Mouse (Mus musculus) CH12.LX (cell line): ENCODE data around the gene Drc1. TPM values are rescaled to one million over a fixed set of nuclear protein-coding genes. Genes with fewer than 3 reads are reported as not detected.

Experiments
- DNase-seq: peaks from one replicate; pipeline ENCODE4 v3.0.0-alpha.2; 2013; ENCODE audit errors: extremely low read depth
- H3K27ac ChIP-seq: 2 replicates; pipeline ENCODE4 v1.5.1; 2012; ENCODE audit warnings: low read depth, mild to moderate bottlenecking, control low read depth, moderate library complexity; ENCODE audit not compliant: insufficient read depth
- H3K27me3 ChIP-seq: replicated peaks from 2 replicates; pipeline ENCODE3; 2012; ENCODE audit warnings: inconsistent platforms
- H3K36me3 ChIP-seq, 2 experiments: replicated peaks in 1 of 2; 2 replicates each; pipeline versions ENCODE3 to v1.6.1; 2012; ENCODE audit warnings: inconsistent platforms in 1 of 2, low read length in 1 of 2, mild to moderate bottlenecking in 1 of 2, mixed read lengths in 1 of 2, moderate library complexity in 1 of 2; ENCODE audit not compliant: control insufficient read depth in 1 of 2, insufficient read depth in 1 of 2
- H3K4me1 ChIP-seq, 2 experiments: 2 replicates each; pipeline ENCODE4 v1.6.1; 2012; ENCODE audit warnings: inconsistent platforms in 1 of 2, moderate library complexity in 1 of 2; ENCODE audit not compliant: insufficient read depth in 2 of 2, control insufficient read depth in 1 of 2
- H3K4me2 ChIP-seq: 2 replicates; pipeline ENCODE4 v1.6.1; 2012; ENCODE audit warnings: low read depth, mild to moderate bottlenecking, control low read depth; ENCODE audit not compliant: poor library complexity, insufficient read depth, severe bottlenecking
- H3K4me3 ChIP-seq, 3 experiments: fragments of 150-350 bp in 1 of 3; sonication (generic) in 1 of 3; replicated peaks in 1 of 3; 2 replicates each; pipeline versions ENCODE3 to v1.5.1; 2011 to 2012; ENCODE audit warnings: low read depth in 2 of 3, low read length in 2 of 3, mild to moderate bottlenecking in 2 of 3, moderate library complexity in 2 of 3, control low read depth in 1 of 3, improper control_type of control experiment in 1 of 3, inconsistent platforms in 1 of 3, mixed read lengths in 1 of 3; ENCODE audit not compliant: poor library complexity in 1 of 3
- H3K79me2 ChIP-seq: replicated peaks from 2 replicates; pipeline ENCODE4 v1.6.1; 2012; ENCODE audit warnings: mild to moderate bottlenecking, moderate library complexity; ENCODE audit not compliant: control insufficient read depth, poor library complexity, insufficient read depth, severe bottlenecking; ENCODE audit errors: extremely low read depth
- H3K9ac ChIP-seq: 2 replicates; pipeline ENCODE4 v1.6.1; 2012; ENCODE audit warnings: low read depth, mild to moderate bottlenecking, control low read depth, moderate library complexity; ENCODE audit not compliant: insufficient read depth
- H3K9me3 ChIP-seq: replicated peaks from 2 replicates; pipeline ENCODE3; 2012; ENCODE audit warnings: low read length, inconsistent platforms, mixed read lengths
- BHLHE40 ChIP-seq: IDR thresholded peaks from 2 replicates; pipeline ENCODE4 v1.6.1; 2011; ENCODE audit warnings: mild to moderate bottlenecking, low read depth, low read length, improper control_type of control experiment
- CHD1 ChIP-seq: IDR thresholded peaks from 2 replicates; pipeline ENCODE4 v1.6.1; 2012; ENCODE audit warnings: low read depth, low read length, improper control_type of control experiment, inconsistent platforms
- CHD2 ChIP-seq: IDR thresholded peaks from 2 replicates; pipeline ENCODE4 v1.6.1; 2011; ENCODE audit warnings: low read length, improper control_type of control experiment
- CTCF ChIP-seq, 2 experiments: IDR thresholded peaks in 1 of 2; conservative IDR thresholded peaks in 1 of 2; 2 replicates each; pipeline ENCODE4 v1.5.1; 2011 to 2012; ENCODE audit warnings: low read depth in 2 of 2, low read length in 2 of 2, improper control_type of control experiment in 1 of 2, inconsistent platforms in 1 of 2, mild to moderate bottlenecking in 1 of 2, moderate library complexity in 1 of 2
- E2F4 ChIP-seq: IDR thresholded peaks from 2 replicates; pipeline ENCODE4 v1.6.1; 2011; ENCODE audit warnings: low read depth, low read length, improper control_type of control experiment; ENCODE audit not compliant: insufficient replicate concordance
- ELF1 ChIP-seq: IDR thresholded peaks from 2 replicates; pipeline ENCODE4 v1.6.1; 2014; ENCODE audit warnings: low read depth, mild to moderate bottlenecking, inconsistent platforms, low read length, improper control_type of control experiment
- EP300 ChIP-seq: IDR thresholded peaks from 2 replicates; pipeline ENCODE4 v1.6.1; 2011; ENCODE audit warnings: low read length, improper control_type of control experiment
- ETS1 ChIP-seq: conservative IDR thresholded peaks from 2 replicates; pipeline ENCODE4 v1.6.1; 2012; ENCODE audit warnings: low read depth, mild to moderate bottlenecking, inconsistent platforms, low read length, improper control_type of control experiment, moderate library complexity
- GABPA ChIP-seq: IDR thresholded peaks from 2 replicates; pipeline ENCODE4 v1.6.1; 2012; ENCODE audit warnings: low read depth, low read length, improper control_type of control experiment, inconsistent platforms; ENCODE audit not compliant: insufficient replicate concordance
- HCFC1 ChIP-seq: IDR thresholded peaks from 2 replicates; pipeline ENCODE4 v1.6.1; 2012; ENCODE audit warnings: low read depth, mild to moderate bottlenecking, inconsistent platforms, low read length, improper control_type of control experiment
- IRF4 ChIP-seq: IDR thresholded peaks from 2 replicates; pipeline ENCODE4 v1.6.1; 2014; ENCODE audit warnings: low read depth, mild to moderate bottlenecking, inconsistent platforms, low read length, improper control_type of control experiment
- JUN ChIP-seq: IDR thresholded peaks from 2 replicates; pipeline ENCODE4 v1.6.1; 2011; ENCODE audit warnings: low read depth, mild to moderate bottlenecking, low read length, improper control_type of control experiment, moderate library complexity; ENCODE audit not compliant: insufficient read depth
- JUND ChIP-seq: conservative IDR thresholded peaks from 2 replicates; pipeline ENCODE4 v1.6.1; 2011; ENCODE audit warnings: low read depth, low read length, improper control_type of control experiment
- KAT2A ChIP-seq: IDR thresholded peaks from 2 replicates; pipeline ENCODE4 v1.6.1; 2012; ENCODE audit warnings: low read length, improper control_type of control experiment, inconsistent platforms; ENCODE audit not compliant: insufficient replicate concordance
- MAFK ChIP-seq: IDR thresholded peaks from 2 replicates; pipeline ENCODE4 v1.6.1; 2011; ENCODE audit warnings: low read length, improper control_type of control experiment; ENCODE audit not compliant: insufficient replicate concordance
- MAX ChIP-seq: IDR thresholded peaks from 2 replicates; pipeline ENCODE4 v1.6.1; 2011; ENCODE audit warnings: low read length, improper control_type of control experiment
- MAZ ChIP-seq: IDR thresholded peaks from 2 replicates; pipeline ENCODE4 v1.6.1; 2012; ENCODE audit warnings: low read depth, mild to moderate bottlenecking, inconsistent platforms, low read length, improper control_type of control experiment, moderate library complexity
- MEF2A ChIP-seq: IDR thresholded peaks from 2 replicates; pipeline ENCODE4 v1.6.1; 2014; ENCODE audit warnings: low read depth, mild to moderate bottlenecking, inconsistent platforms, low read length, improper control_type of control experiment, borderline replicate concordance
- MXI1 ChIP-seq: IDR thresholded peaks from 2 replicates; pipeline ENCODE4 v1.6.1; 2011; ENCODE audit warnings: mild to moderate bottlenecking, low read depth, low read length, improper control_type of control experiment
- MYC ChIP-seq: IDR thresholded peaks from 2 replicates; pipeline ENCODE4 v1.6.1; 2011; ENCODE audit warnings: low read depth, mild to moderate bottlenecking, improper control_type of control experiment, low read length
- NELFE ChIP-seq: IDR thresholded peaks from 2 replicates; pipeline ENCODE4 v1.6.1; 2011; ENCODE audit warnings: low read depth, low read length, improper control_type of control experiment
- NRF1 ChIP-seq: IDR thresholded peaks from 2 replicates; pipeline ENCODE4 v1.6.1; 2014; ENCODE audit warnings: low read depth, mild to moderate bottlenecking, inconsistent platforms, low read length, improper control_type of control experiment, moderate library complexity
- PAX5 ChIP-seq: IDR thresholded peaks from 2 replicates; pipeline ENCODE4 v1.6.1; 2012; ENCODE audit warnings: low read length, inconsistent platforms, mixed read lengths
- POLR2A ChIP-seq: IDR thresholded peaks from 2 replicates; pipeline ENCODE4 v1.6.1; 2011; ENCODE audit warnings: low read depth, mild to moderate bottlenecking, improper control_type of control experiment, low read length
- POLR2AphosphoS2 ChIP-seq: IDR thresholded peaks from 2 replicates; pipeline ENCODE4 v1.6.1; 2011; ENCODE audit warnings: low read depth, low read length, improper control_type of control experiment
- RAD21 ChIP-seq: IDR thresholded peaks from 2 replicates; pipeline ENCODE4 v1.6.1; 2011; ENCODE audit warnings: low read depth, mild to moderate bottlenecking, low read length, improper control_type of control experiment, moderate library complexity
- RCOR1 ChIP-seq: conservative IDR thresholded peaks from 2 replicates; pipeline ENCODE4 v1.6.1; 2012; ENCODE audit warnings: low read depth, mild to moderate bottlenecking, inconsistent platforms, low read length, improper control_type of control experiment
- SIN3A ChIP-seq: IDR thresholded peaks from 2 replicates; pipeline ENCODE4 v1.6.1; 2012; ENCODE audit warnings: low read length, improper control_type of control experiment, inconsistent platforms
- TCF12 ChIP-seq: IDR thresholded peaks from 2 replicates; pipeline ENCODE4 v1.6.1; 2014; ENCODE audit warnings: low read depth, mild to moderate bottlenecking, inconsistent platforms, low read length, improper control_type of control experiment
- UBTF ChIP-seq: IDR thresholded peaks from 2 replicates; pipeline ENCODE4 v1.6.1; 2012; ENCODE audit warnings: low read depth, mild to moderate bottlenecking, inconsistent platforms, low read length, improper control_type of control experiment, moderate library complexity
- USF1 ChIP-seq: IDR thresholded peaks from 2 replicates; pipeline ENCODE4 v1.6.1; 2014; ENCODE audit warnings: low read depth, mild to moderate bottlenecking, inconsistent platforms, low read length, improper control_type of control experiment
- USF2 ChIP-seq: conservative IDR thresholded peaks from 2 replicates; pipeline ENCODE4 v1.6.1; 2011; ENCODE audit warnings: low read depth, low read length, improper control_type of control experiment
- ZC3H11A ChIP-seq: IDR thresholded peaks from 2 replicates; pipeline ENCODE4 v1.6.1; 2012; ENCODE audit warnings: low read depth, mild to moderate bottlenecking, inconsistent platforms, low read length, improper control_type of control experiment
- ZKSCAN1 ChIP-seq: IDR thresholded peaks from 2 replicates; pipeline ENCODE4 v1.6.1; 2012; ENCODE audit warnings: low read depth, inconsistent platforms, low read length, improper control_type of control experiment, borderline replicate concordance
- ZMIZ1 ChIP-seq: IDR thresholded peaks from 2 replicates; pipeline ENCODE4 v1.6.1; 2012; ENCODE audit warnings: low read depth, mild to moderate bottlenecking, inconsistent platforms, low read length, improper control_type of control experiment
- ZNF384 ChIP-seq: IDR thresholded peaks from 2 replicates; pipeline ENCODE4 v1.6.1; 2012; ENCODE audit warnings: low read depth, low read length, improper control_type of control experiment, inconsistent platforms
- dilution Hi-C: fragments of 300-500 bp; cut with MboI; formaldehyde crosslinking; loops from 2 replicates; pipeline ENCODE4 v1.14.3; 2020; ENCODE audit warnings: low sequenced_read_pairs; ENCODE audit not compliant: extremely low pct_unique_long_range_greater_than_20kb, extremely low pct_ligation_motif_present
- in situ Hi-C: fragments of 300-500 bp; cut with MboI; formaldehyde crosslinking; loops from 3 replicates; pipeline ENCODE4 v1.14.3; 2019; ENCODE audit warnings: low sequenced_read_pairs, low pct_ligation_motif_present, low pct_unique_long_range_greater_than_20kb, mixed read lengths
- polyA plus RNA-seq: library from polyadenylated mRNA; unstranded; fragments of >175 nt; gene quantifications from 2 replicates; pipeline ENCODE4 v1.2.1, GENCODE M21; 2012; ENCODE audit warnings: low read depth; ENCODE audit not compliant: insufficient read length
- total RNA-seq, 2 experiments: library from RNA; depleted of rRNA; stranded (reverse); fragments of 300-350 nt in 1 of 2; fragments of >200 nt in 1 of 2; gene quantifications; 2 replicates each; pipeline ENCODE4 v1.2.3; 2012 to 2014

Drc1 gene
- total and polyA plus RNA-seq, 3 experiments: 0.04 TPM; not detected in 2

DNA sequence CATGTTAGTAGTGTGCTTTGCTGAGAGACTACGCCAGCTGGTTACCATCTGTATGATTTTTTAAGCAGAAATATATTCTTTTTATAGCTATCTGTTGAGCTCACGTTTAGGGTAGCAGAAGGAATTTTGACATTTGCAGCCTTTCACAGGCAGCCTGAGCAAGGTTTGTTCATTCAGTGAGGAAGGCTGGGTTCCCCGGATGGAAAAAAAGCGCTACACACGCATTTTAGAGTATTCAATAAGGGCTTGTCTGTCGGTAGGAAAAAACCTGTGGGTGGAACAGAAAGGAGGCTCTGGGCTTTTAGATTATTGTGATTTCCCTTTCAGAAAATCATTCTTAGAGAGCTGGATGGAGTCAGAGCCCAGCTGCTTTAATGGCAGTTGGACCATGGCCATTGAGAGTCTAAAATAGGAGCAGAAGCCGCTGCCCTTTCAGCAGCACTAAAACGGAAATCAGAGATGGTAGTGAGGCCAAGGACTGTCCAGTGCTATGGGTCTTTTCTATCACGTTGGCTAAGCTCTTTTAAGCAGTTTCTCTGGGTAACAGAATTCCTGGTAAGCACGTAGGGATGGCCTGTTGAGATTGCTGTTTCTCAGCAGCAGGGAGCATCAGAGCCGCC lies 10.5 kb upstream of the Drc1 start:
- in situ Hi-C loops (no loop called here), dilution Hi-C loops (no loop called here)
- Histone ChIP-seq H3K27ac (peak overlapping the region; percentile 28), H3K9me3 (no peaks in the 10 kb centered on the region), H3K4me3 (no peak overlapping the region), H3K27me3 (no peaks in the 10 kb centered on the region), H3K4me1 (peaks cover 7 to 34% of the 10 kb centered on the region in 2 experiments; a peak in 3 of 4 replicates), H3K4me2 (peak overlapping the region; percentile 14; the same call in 1 of the 2 replicates)
- peak; percentile 51 for DNase-seq
- no peak for TF ChIP-seq RCOR1
- TF ChIP-seq ZNF384: peak; percentile 65
- TF ChIP-seq ETS1: peak; percentile 67
- TF ChIP-seq GABPA: no peak
- TF ChIP-seq E2F4: no peak
- TF ChIP-seq EP300: peak; percentile 83
- TF ChIP-seq MYC: no peak
- TF ChIP-seq IRF4: peak; percentile 88
- TF ChIP-seq JUND: peak; percentile 43; the same call in 1 of the 2 replicates
- no peak for TF ChIP-seq UBTF
- 0 out of 2 replicates have a peak, but pooled peaks have one; percentile 20 for TF ChIP-seq TCF12
- no peak for TF ChIP-seq ZC3H11A
- TF ChIP-seq NRF1: no peak
- TF ChIP-seq USF1: no peak
- no peak for TF ChIP-seq USF2
- no peak for TF ChIP-seq HCFC1
- TF ChIP-seq POLR2A: no peak
- no peak for TF ChIP-seq NELFE
- no peak for TF ChIP-seq PAX5
- no peak; the same call in 1 of the 2 replicates for TF ChIP-seq JUN
- no peak for TF ChIP-seq KAT2A
- TF ChIP-seq ELF1: no peak; the same call in 1 of the 2 replicates
- TF ChIP-seq MAX: peak; percentile 28; the same call in 1 of the 2 replicates
- no peak for TF ChIP-seq CHD2
- TF ChIP-seq ZKSCAN1: no peak
- no peak for TF ChIP-seq CTCF (conservative IDR thresholded peaks at IDR 0.05 in 1 of 2, IDR thresholded peaks at IDR 0.05 in 1 of 2; ENCODE audit: low read depth in 2 of 2, low read length in 2 of 2)
- TF ChIP-seq CHD1: no peak
- peak; percentile 82 for TF ChIP-seq BHLHE40
- TF ChIP-seq MXI1: no peak
- TF ChIP-seq ZMIZ1: no peak
- TF ChIP-seq MAFK: peak; percentile 67
- TF ChIP-seq RAD21: no peak
- peak; percentile 78 for TF ChIP-seq MEF2A
- TF ChIP-seq MAZ: no peak
- no peak for TF ChIP-seq POLR2AphosphoS2
- no peak for TF ChIP-seq SIN3A
- TF ChIP-seq, all 38 proteins: peak for 10
- no peak overlapping the region for H3K9ac ChIP-seq
- peaks cover 11 to 35% of the 10 kb centered on the region in 2 experiments for H3K36me3 ChIP-seq
- H3K79me2 ChIP-seq: no peaks in the 10 kb centered on the region
